Mouse (Mus musculus): ENCODE measurements around the gene Rbfox1. TPM values are rescaled to one million over a fixed set of nuclear protein-coding genes. Genes with fewer than 3 reads are reported as not detected.
A peak's percentile ranks its signal among the peaks of the same experiment; 100 is the strongest.

Rbfox1 gene
- total and polyA plus RNA-seq, 3 experiments: not detected

- TF ChIP-seq ZKSCAN1 (IDR thresholded peaks at IDR 0.05; ENCODE audit: low read depth, low read length) (no peak), POLR2AphosphoS2 (IDR thresholded peaks at IDR 0.05; ENCODE audit: low read length) (no peak), ELF1 (IDR thresholded peaks at IDR 0.05; ENCODE audit: low read depth, low read length) (no peak), E2F4 (IDR thresholded peaks at IDR 0.05; ENCODE audit: borderline replicate concordance, low read depth, low read length) (no peak), NRF1 (IDR thresholded peaks at IDR 0.05; ENCODE audit: insufficient read depth, low read depth, low read length, poor library complexity, severe bottlenecking) (no peak)
- H3K36me3 ChIP-seq (ENCODE audit: control insufficient read depth in 1 of 2, insufficient read depth in 2 of 2, low read length in 2 of 2): no peaks in the 10 kb centered on the region
- no peak for DNase-seq (ENCODE audit: low read depth, low spot score)
- H3K79me2 ChIP-seq (ENCODE audit: control insufficient read depth, insufficient read depth, low read length, poor library complexity): no peaks in the 10 kb centered on the region
- no peak overlapping the region for H3K4me3 ChIP-seq (ENCODE audit: control insufficient read depth in 1 of 2, insufficient read depth in 1 of 2, low read depth in 2 of 2, low read length in 2 of 2)
- no peak overlapping the region for H3K27ac ChIP-seq (ENCODE audit: control insufficient read depth, low read depth, low read length)
- H3K9me3 ChIP-seq (replicated peaks; ENCODE audit: insufficient read depth, low read length): no peaks in the 10 kb centered on the region
- no peak overlapping the region for H3K9ac ChIP-seq (ENCODE audit: control insufficient read depth, low read depth, low read length, poor library complexity, severe bottlenecking)
- H3K4me1 ChIP-seq (ENCODE audit: control insufficient read depth in 1 of 2, insufficient read depth in 2 of 2, low read length in 2 of 2): no peaks in the 10 kb centered on the region
- no peaks in the 10 kb centered on the region for H3K27me3 ChIP-seq (ENCODE audit: control insufficient read depth in 1 of 2, insufficient read depth in 2 of 2, low read length in 2 of 2)
These were observed 121.8 kb downstream of the Rbfox1 start for GRCm38 (mm10) chr16:6006996-6007395.

GRCm38 (mm10) chr16:6012853-6013252, 127.7 kb downstream of the Rbfox1 start:
- no peak for DNase-seq (ENCODE audit: low read depth, low spot score)

GRCm38 (mm10) chr16:6018639-6019038, 133.5 kb downstream of the Rbfox1 start:
- TF ChIP-seq CHD2 (IDR thresholded peaks at IDR 0.05; ENCODE audit: low read length): no peak
- TF ChIP-seq RAD21 (IDR thresholded peaks at IDR 0.05; ENCODE audit: low read depth, low read length): peak; percentile 31
- peak; percentile 41 for TF ChIP-seq SMC3 (IDR thresholded peaks at IDR 0.05; ENCODE audit: low read depth, low read length)
- TF ChIP-seq CTCF (IDR thresholded peaks at IDR 0.05 in 2 of 3, conservative IDR thresholded peaks at IDR 0.05 in 1 of 3; ENCODE audit: control insufficient read depth in 1 of 3, insufficient read depth in 1 of 3, low read depth in 2 of 3, low read length in 3 of 3, poor library complexity in 1 of 3, severe bottlenecking in 1 of 3): peak; percentile 42 to 47 (median 44)
- TF ChIP-seq JUND (IDR thresholded peaks at IDR 0.05; ENCODE audit: low read depth, low read length): no peak
- no peak for TF ChIP-seq SIN3A (IDR thresholded peaks at IDR 0.05; ENCODE audit: low read length)
- H3K9ac ChIP-seq (ENCODE audit: control insufficient read depth, low read depth, low read length, poor library complexity, severe bottlenecking): no peak overlapping the region
- no peak overlapping the region for H3K27ac ChIP-seq (ENCODE audit: control insufficient read depth, low read depth, low read length)
- no peaks in the 10 kb centered on the region for H3K79me2 ChIP-seq (ENCODE audit: control insufficient read depth, insufficient read depth, low read length, poor library complexity)
- H3K9me3 ChIP-seq (replicated peaks; ENCODE audit: insufficient read depth, low read length): no peaks in the 10 kb centered on the region
- no peaks in the 10 kb centered on the region for H3K36me3 ChIP-seq (ENCODE audit: control insufficient read depth in 1 of 2, insufficient read depth in 2 of 2, low read length in 2 of 2)
- no peaks in the 10 kb centered on the region for H3K27me3 ChIP-seq (ENCODE audit: control insufficient read depth in 1 of 2, insufficient read depth in 2 of 2, low read length in 2 of 2)
- no peaks in the 10 kb centered on the region for H3K4me1 ChIP-seq (ENCODE audit: control insufficient read depth in 1 of 2, insufficient read depth in 2 of 2, low read length in 2 of 2)
- peak; percentile 32 for DNase-seq (ENCODE audit: low read depth, low spot score)
- H3K4me3 ChIP-seq (ENCODE audit: control insufficient read depth in 1 of 2, insufficient read depth in 1 of 2, low read depth in 2 of 2, low read length in 2 of 2): no peak overlapping the region

More at GRCm38 (mm10) chr16:6012853-6013252, 127.7 kb downstream of the Rbfox1 start:
- no peaks in the 10 kb centered on the region for H3K79me2 ChIP-seq (ENCODE audit: control insufficient read depth, insufficient read depth, low read length, poor library complexity)
- no peak overlapping the region for H3K27ac ChIP-seq (ENCODE audit: control insufficient read depth, low read depth, low read length)
- no peaks in the 10 kb centered on the region for H3K36me3 ChIP-seq (ENCODE audit: control insufficient read depth in 1 of 2, insufficient read depth in 2 of 2, low read length in 2 of 2)
- no peak overlapping the region for H3K4me3 ChIP-seq (ENCODE audit: control insufficient read depth in 1 of 2, insufficient read depth in 1 of 2, low read depth in 2 of 2, low read length in 2 of 2)
- no peak for TF ChIP-seq GABPA (IDR thresholded peaks at IDR 0.05; ENCODE audit: low read depth, low read length)
- TF ChIP-seq TCF12 (IDR thresholded peaks at IDR 0.05; ENCODE audit: low read depth, low read length): no peak
- TF ChIP-seq TBP (IDR thresholded peaks at IDR 0.05; ENCODE audit: low read depth, low read length): no peak
- no peak for TF ChIP-seq HCFC1 (IDR thresholded peaks at IDR 0.05; ENCODE audit: low read depth, low read length)
- TF ChIP-seq ELF1 (IDR thresholded peaks at IDR 0.05; ENCODE audit: low read depth, low read length): no peak
- no peak for TF ChIP-seq RCOR1 (IDR thresholded peaks at IDR 0.05; ENCODE audit: low read depth, low read length)
- no peak for TF ChIP-seq TAL1 (IDR thresholded peaks at IDR 0.05; ENCODE audit: low read length)
- TF ChIP-seq UBTF (IDR thresholded peaks at IDR 0.05; ENCODE audit: borderline replicate concordance, insufficient read depth, low read depth, low read length): no peak
- TF ChIP-seq EP300 (IDR thresholded peaks at IDR 0.05; ENCODE audit: low read depth in 1 of 2, low read length in 2 of 2): no peak
- no peak for TF ChIP-seq MAX (IDR thresholded peaks at IDR 0.05; ENCODE audit: low read length)
- H3K4me1 ChIP-seq (ENCODE audit: control insufficient read depth in 1 of 2, insufficient read depth in 2 of 2, low read length in 2 of 2): no peaks in the 10 kb centered on the region
- H3K9me3 ChIP-seq (replicated peaks; ENCODE audit: insufficient read depth, low read length): no peaks in the 10 kb centered on the region
- no peak overlapping the region for H3K9ac ChIP-seq (ENCODE audit: control insufficient read depth, low read depth, low read length, poor library complexity, severe bottlenecking)
- no peaks in the 10 kb centered on the region for H3K27me3 ChIP-seq (ENCODE audit: control insufficient read depth in 1 of 2, insufficient read depth in 2 of 2, low read length in 2 of 2)
